Mouse (Mus musculus): Measurements from ENCODE around the gene Ptger3. TPM values are rescaled to one million over a fixed set of nuclear protein-coding genes. Genes with fewer than 3 reads are reported as not detected.

The Ptger3 gene
- polyA plus RNA-seq, 1 experiment = not detected

DNA sequence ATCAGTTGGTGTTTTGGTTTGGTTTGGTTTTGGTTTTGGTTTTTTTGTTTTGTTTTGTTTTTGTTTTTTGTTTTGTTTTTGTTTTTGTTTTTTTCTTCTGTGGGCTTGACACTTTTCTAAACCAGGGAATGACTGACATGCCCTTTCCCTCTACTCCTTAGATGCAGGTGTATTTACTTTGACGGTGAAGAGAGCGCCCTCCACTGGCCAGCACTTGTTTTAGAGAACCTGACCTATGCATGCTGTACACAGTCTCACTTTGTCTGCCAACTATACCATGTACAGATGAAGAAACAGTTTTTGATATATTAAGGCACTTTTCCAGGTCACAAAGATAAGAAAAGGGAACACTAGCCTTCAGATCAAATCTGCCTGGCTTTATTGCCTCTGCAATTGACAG, 15.1 kb downstream of the Ptger3 start:
- H3ac ChIP-seq (ENCODE audit: control insufficient read depth, insufficient read length) = no peak overlapping the region
- no peaks in the 10 kb centered on the region for H3K36me3 ChIP-seq (ENCODE audit: control insufficient read depth, insufficient read depth)
- no peaks in the 10 kb centered on the region for H3K27me3 ChIP-seq (ENCODE audit: control insufficient read depth, insufficient read depth, insufficient read length)
- H3K79me2 ChIP-seq (ENCODE audit: control insufficient read depth, insufficient read depth) = no peaks in the 10 kb centered on the region
- no peak overlapping the region for H3K4me2 ChIP-seq (ENCODE audit: low read depth)
- H3K4me3 ChIP-seq = no peak overlapping the region
- TF ChIP-seq SRF (IDR thresholded peaks at IDR 0.05; ENCODE audit: control insufficient read depth, insufficient read length, low read depth) (no peak), CEBPB (IDR thresholded peaks at IDR 0.05; ENCODE audit: insufficient read depth, poor library complexity, severe bottlenecking) (no peak)

GRCm38 (mm10) chr3:157582626-157583405, 16.1 kb downstream of the Ptger3 start:
- TF ChIP-seq SRF (IDR thresholded peaks at IDR 0.05; ENCODE audit: control insufficient read depth, insufficient read length, low read depth) = no peak
- TF ChIP-seq TCF12 (IDR thresholded peaks at IDR 0.05; ENCODE audit: insufficient read depth, poor library complexity, severe bottlenecking) = no peak
- TF ChIP-seq E2F4 (IDR thresholded peaks at IDR 0.05; ENCODE audit: insufficient read depth) = no peak
- TF ChIP-seq MYOG (IDR thresholded peaks at IDR 0.05; ENCODE audit: control insufficient read depth in 1 of 3, insufficient read depth in 1 of 3, insufficient read length in 2 of 3, low read depth in 2 of 3) = no peak
- TF ChIP-seq CEBPB (IDR thresholded peaks at IDR 0.05; ENCODE audit: insufficient read depth, poor library complexity, severe bottlenecking) = no peak
- TF ChIP-seq POLR2AphosphoS2 (IDR thresholded peaks at IDR 0.05; ENCODE audit: insufficient read length, low read depth) = no peak
- no peak for TF ChIP-seq USF1 (IDR thresholded peaks at IDR 0.05; ENCODE audit: low read depth)
- no peak for TF ChIP-seq TCF3 (IDR thresholded peaks at IDR 0.05; ENCODE audit: insufficient read length, low read depth)
- TF ChIP-seq POLR2A (IDR thresholded peaks at IDR 0.05; ENCODE audit: insufficient read length, low read depth) = no peak
- no peak for TF ChIP-seq MYOD1 (IDR thresholded peaks at IDR 0.05; ENCODE audit: control insufficient read depth in 1 of 3, insufficient read length in 2 of 3, low read depth in 2 of 3)
- TF ChIP-seq MAX (IDR thresholded peaks at IDR 0.05; ENCODE audit: low read depth) = no peak
- TF ChIP-seq REST (IDR thresholded peaks at IDR 0.05; ENCODE audit: insufficient read depth, insufficient read length) = no peak
- H3ac ChIP-seq (ENCODE audit: control insufficient read depth, insufficient read length) = no peak overlapping the region
- no peak overlapping the region for H3K4me3 ChIP-seq

GRCm38 (mm10) chr3:157597837-157598379, 31.2 kb downstream of the Ptger3 start:
- no peak overlapping the region for H3K4me2 ChIP-seq (ENCODE audit: low read depth)
- no peaks in the 10 kb centered on the region for H3K27me3 ChIP-seq (ENCODE audit: control insufficient read depth, insufficient read depth, insufficient read length)
- no peaks in the 10 kb centered on the region for H3K36me3 ChIP-seq (ENCODE audit: control insufficient read depth, insufficient read depth)
- H3K79me2 ChIP-seq (ENCODE audit: control insufficient read depth, insufficient read depth) = no peaks in the 10 kb centered on the region
- TF ChIP-seq MYOD1 (IDR thresholded peaks at IDR 0.05; ENCODE audit: control insufficient read depth in 1 of 3, insufficient read length in 2 of 3, low read depth in 2 of 3) = no peak
- TF ChIP-seq USF1 (IDR thresholded peaks at IDR 0.05; ENCODE audit: low read depth) = no peak
- TF ChIP-seq SRF (IDR thresholded peaks at IDR 0.05; ENCODE audit: control insufficient read depth, insufficient read length, low read depth) = no peak
- TF ChIP-seq REST (IDR thresholded peaks at IDR 0.05; ENCODE audit: insufficient read depth, insufficient read length) = no peak
- TF ChIP-seq POLR2A (IDR thresholded peaks at IDR 0.05; ENCODE audit: insufficient read length, low read depth) = no peak
- TF ChIP-seq CEBPB (IDR thresholded peaks at IDR 0.05; ENCODE audit: insufficient read depth, poor library complexity, severe bottlenecking) = no peak
- H3K4me3 ChIP-seq = no peak overlapping the region
- no peak overlapping the region for H3ac ChIP-seq (ENCODE audit: control insufficient read depth, insufficient read length)

More at GRCm38 (mm10) chr3:157582626-157583405, 16.1 kb downstream of the Ptger3 start:
- H3K36me3 ChIP-seq (ENCODE audit: control insufficient read depth, insufficient read depth) = no peaks in the 10 kb centered on the region
- no peaks in the 10 kb centered on the region for H3K79me2 ChIP-seq (ENCODE audit: control insufficient read depth, insufficient read depth)
- H3K27me3 ChIP-seq (ENCODE audit: control insufficient read depth, insufficient read depth, insufficient read length) = no peaks in the 10 kb centered on the region
- no peak overlapping the region for H3K4me2 ChIP-seq (ENCODE audit: low read depth)

- no peak overlapping the region for H3K4me2 ChIP-seq (ENCODE audit: low read depth)
- H3K27me3 ChIP-seq (ENCODE audit: control insufficient read depth, insufficient read depth, insufficient read length) = no peaks in the 10 kb centered on the region
- no peak overlapping the region for H3K4me3 ChIP-seq
- no peaks in the 10 kb centered on the region for H3K79me2 ChIP-seq (ENCODE audit: control insufficient read depth, insufficient read depth)
- no peak overlapping the region for H3ac ChIP-seq (ENCODE audit: control insufficient read depth, insufficient read length)
- no peak for TF ChIP-seq E2F4 (IDR thresholded peaks at IDR 0.05; ENCODE audit: insufficient read depth)
- no peak for TF ChIP-seq POLR2AphosphoS2 (IDR thresholded peaks at IDR 0.05; ENCODE audit: insufficient read length, low read depth)
- no peak for TF ChIP-seq MYOG (IDR thresholded peaks at IDR 0.05; ENCODE audit: control insufficient read depth in 1 of 3, insufficient read depth in 1 of 3, insufficient read length in 2 of 3, low read depth in 2 of 3)
- no peak for TF ChIP-seq MAX (IDR thresholded peaks at IDR 0.05; ENCODE audit: low read depth)
- no peak for TF ChIP-seq TCF3 (IDR thresholded peaks at IDR 0.05; ENCODE audit: insufficient read length, low read depth)
- TF ChIP-seq USF1 (IDR thresholded peaks at IDR 0.05; ENCODE audit: low read depth) = no peak
- no peak for TF ChIP-seq POLR2A (IDR thresholded peaks at IDR 0.05; ENCODE audit: insufficient read length, low read depth)
- no peak for TF ChIP-seq TCF12 (IDR thresholded peaks at IDR 0.05; ENCODE audit: insufficient read depth, poor library complexity, severe bottlenecking)
- no peak for TF ChIP-seq CEBPB (IDR thresholded peaks at IDR 0.05; ENCODE audit: insufficient read depth, poor library complexity, severe bottlenecking)
- TF ChIP-seq REST (IDR thresholded peaks at IDR 0.05; ENCODE audit: insufficient read depth, insufficient read length) = no peak
- no peak for TF ChIP-seq MYOD1 (IDR thresholded peaks at IDR 0.05; ENCODE audit: control insufficient read depth in 1 of 3, insufficient read length in 2 of 3, low read depth in 2 of 3)
- no peak for TF ChIP-seq SRF (IDR thresholded peaks at IDR 0.05; ENCODE audit: control insufficient read depth, insufficient read length, low read depth)
- no peaks in the 10 kb centered on the region for H3K36me3 ChIP-seq (ENCODE audit: control insufficient read depth, insufficient read depth)
Measured at GRCm38 (mm10) chr3:157604684-157605410, 38.2 kb downstream of the Ptger3 start.
